Mouse (Mus musculus): ENCODE data around the gene Dhdh.

GRCm38 (mm10) chr7:45465112-45465511 is 23.5 kb downstream of the Dhdh start:
- TF ChIP-seq CTCF (conservative IDR thresholded peaks at IDR 0.05; ENCODE audit: low read length) (no peak), POU5F1 (IDR thresholded peaks at IDR 0.05; ENCODE audit: borderline replicate concordance, low read length) (no peak)

Measured in E14TG2a.4 (cell line).